Mouse (Mus musculus): ENCODE measurements around the gene St7. TPM values are rescaled to one million over a fixed set of nuclear protein-coding genes. Genes with fewer than 3 reads are reported as not detected.

Gene St7
- polyA plus RNA-seq, 1 experiment = 7.4 TPM

GRCm38 (mm10) chr6:17721706-17722105, 29.0 kb downstream of the St7 start:
- TF ChIP-seq CTCF (IDR thresholded peaks at IDR 0.05; ENCODE audit: low read depth, low read length) = no peak
- no peak for TF ChIP-seq EP300 (IDR thresholded peaks at IDR 0.05; ENCODE audit: insufficient read depth, low read depth, low read length)
- no peak for TF ChIP-seq POLR2A (IDR thresholded peaks at IDR 0.05; ENCODE audit: insufficient read depth, low read length)
- no peaks in the 10 kb centered on the region for H3K36me3 ChIP-seq (ENCODE audit: control insufficient read depth, insufficient read depth, low read length, poor library complexity, severe bottlenecking)
- H3K9me3 ChIP-seq (replicated peaks; ENCODE audit: control insufficient read depth, insufficient read depth, low read length, poor library complexity, severe bottlenecking) = no peaks in the 10 kb centered on the region
- no peaks in the 10 kb centered on the region for H3K4me1 ChIP-seq (ENCODE audit: control insufficient read depth, insufficient read depth, low read length)
- no peaks in the 10 kb centered on the region for H3K27me3 ChIP-seq (ENCODE audit: control insufficient read depth, insufficient read depth, low read length, poor library complexity, severe bottlenecking)
- H3K27ac ChIP-seq (ENCODE audit: insufficient read depth, low read length) = no peak overlapping the region
- no peak overlapping the region for H3K9ac ChIP-seq (ENCODE audit: low read depth, poor library complexity, severe bottlenecking)
- H3K4me3 ChIP-seq (ENCODE audit: low read depth, low read length) = no peak overlapping the region

- H3K27ac ChIP-seq (ENCODE audit: insufficient read depth, low read length) = no peak overlapping the region
- no peaks in the 10 kb centered on the region for H3K27me3 ChIP-seq (ENCODE audit: control insufficient read depth, insufficient read depth, low read length, poor library complexity, severe bottlenecking)
- no peak overlapping the region for H3K9ac ChIP-seq (ENCODE audit: low read depth, poor library complexity, severe bottlenecking)
- no peak overlapping the region for H3K4me3 ChIP-seq (ENCODE audit: low read depth, low read length)
- no peaks in the 10 kb centered on the region for H3K9me3 ChIP-seq (replicated peaks; ENCODE audit: control insufficient read depth, insufficient read depth, low read length, poor library complexity, severe bottlenecking)
- H3K36me3 ChIP-seq (ENCODE audit: control insufficient read depth, insufficient read depth, low read length, poor library complexity, severe bottlenecking) = no peaks in the 10 kb centered on the region
- H3K4me1 ChIP-seq (ENCODE audit: control insufficient read depth, insufficient read depth, low read length) = no peaks in the 10 kb centered on the region
- TF ChIP-seq POLR2A (IDR thresholded peaks at IDR 0.05; ENCODE audit: insufficient read depth, low read length) (no peak), CTCF (IDR thresholded peaks at IDR 0.05; ENCODE audit: low read depth, low read length) (no peak), EP300 (IDR thresholded peaks at IDR 0.05; ENCODE audit: insufficient read depth, low read depth, low read length) (no peak)
These were observed 33.2 kb downstream of the St7 start for GRCm38 (mm10) chr6:17725841-17726460.

- Histone ChIP-seq H3K9me3 (replicated peaks; ENCODE audit: control insufficient read depth, insufficient read depth, low read length, poor library complexity, severe bottlenecking) (no peaks in the 10 kb centered on the region), H3K27me3 (ENCODE audit: control insufficient read depth, insufficient read depth, low read length, poor library complexity, severe bottlenecking) (no peaks in the 10 kb centered on the region), H3K4me3 (ENCODE audit: low read depth, low read length) (no peak overlapping the region), H3K36me3 (ENCODE audit: control insufficient read depth, insufficient read depth, low read length, poor library complexity, severe bottlenecking) (no peaks in the 10 kb centered on the region), H3K4me1 (ENCODE audit: control insufficient read depth, insufficient read depth, low read length) (no peaks in the 10 kb centered on the region), H3K9ac (ENCODE audit: low read depth, poor library complexity, severe bottlenecking) (no peak overlapping the region), H3K27ac (ENCODE audit: insufficient read depth, low read length) (no peak overlapping the region)
- TF ChIP-seq CTCF (IDR thresholded peaks at IDR 0.05; ENCODE audit: low read depth, low read length) (no peak), EP300 (IDR thresholded peaks at IDR 0.05; ENCODE audit: insufficient read depth, low read depth, low read length) (no peak), POLR2A (IDR thresholded peaks at IDR 0.05; ENCODE audit: insufficient read depth, low read length) (no peak)
These were observed 34.5 kb downstream of the St7 start for GRCm38 (mm10) chr6:17727241-17727640.

- Histone ChIP-seq H3K27ac (ENCODE audit: insufficient read depth, low read length) (no peak overlapping the region), H3K9me3 (replicated peaks; ENCODE audit: control insufficient read depth, insufficient read depth, low read length, poor library complexity, severe bottlenecking) (no peaks in the 10 kb centered on the region), H3K36me3 (ENCODE audit: control insufficient read depth, insufficient read depth, low read length, poor library complexity, severe bottlenecking) (no peaks in the 10 kb centered on the region), H3K9ac (ENCODE audit: low read depth, poor library complexity, severe bottlenecking) (no peak overlapping the region), H3K4me3 (ENCODE audit: low read depth, low read length) (no peak overlapping the region), H3K27me3 (ENCODE audit: control insufficient read depth, insufficient read depth, low read length, poor library complexity, severe bottlenecking) (no peaks in the 10 kb centered on the region), H3K4me1 (ENCODE audit: control insufficient read depth, insufficient read depth, low read length) (no peaks in the 10 kb centered on the region)
- no peak for TF ChIP-seq POLR2A (IDR thresholded peaks at IDR 0.05; ENCODE audit: insufficient read depth, low read length)
- no peak for TF ChIP-seq EP300 (IDR thresholded peaks at IDR 0.05; ENCODE audit: insufficient read depth, low read depth, low read length)
- no peak for TF ChIP-seq CTCF (IDR thresholded peaks at IDR 0.05; ENCODE audit: low read depth, low read length)
These were observed 35.4 kb downstream of the St7 start for GRCm38 (mm10) chr6:17727891-17728790.

- no peaks in the 10 kb centered on the region for H3K27me3 ChIP-seq (ENCODE audit: control insufficient read depth, insufficient read depth, low read length, poor library complexity, severe bottlenecking)
- TF ChIP-seq EP300 (IDR thresholded peaks at IDR 0.05; ENCODE audit: insufficient read depth, low read depth, low read length) = no peak
- TF ChIP-seq POLR2A (IDR thresholded peaks at IDR 0.05; ENCODE audit: insufficient read depth, low read length) = no peak
- H3K9ac ChIP-seq (ENCODE audit: low read depth, poor library complexity, severe bottlenecking) = no peak overlapping the region
- H3K9me3 ChIP-seq (replicated peaks; ENCODE audit: control insufficient read depth, insufficient read depth, low read length, poor library complexity, severe bottlenecking) = no peaks in the 10 kb centered on the region
- no peaks in the 10 kb centered on the region for H3K4me1 ChIP-seq (ENCODE audit: control insufficient read depth, insufficient read depth, low read length)
- no peak overlapping the region for H3K4me3 ChIP-seq (ENCODE audit: low read depth, low read length)
- no peaks in the 10 kb centered on the region for H3K36me3 ChIP-seq (ENCODE audit: control insufficient read depth, insufficient read depth, low read length, poor library complexity, severe bottlenecking)
- no peak overlapping the region for H3K27ac ChIP-seq (ENCODE audit: insufficient read depth, low read length)
These were observed 37.4 kb downstream of the St7 start for GRCm38 (mm10) chr6:17730122-17730521.

GRCm38 (mm10) chr6:17731694-17732093, 39.0 kb downstream of the St7 start:
- H3K27me3 ChIP-seq (ENCODE audit: control insufficient read depth, insufficient read depth, low read length, poor library complexity, severe bottlenecking) = no peaks in the 10 kb centered on the region
- H3K9me3 ChIP-seq (replicated peaks; ENCODE audit: control insufficient read depth, insufficient read depth, low read length, poor library complexity, severe bottlenecking) = no peaks in the 10 kb centered on the region
- TF ChIP-seq CTCF (IDR thresholded peaks at IDR 0.05; ENCODE audit: low read depth, low read length) (no peak), EP300 (IDR thresholded peaks at IDR 0.05; ENCODE audit: insufficient read depth, low read depth, low read length) (no peak), POLR2A (IDR thresholded peaks at IDR 0.05; ENCODE audit: insufficient read depth, low read length) (no peak)
- no peak overlapping the region for H3K4me3 ChIP-seq (ENCODE audit: low read depth, low read length)
- H3K9ac ChIP-seq (ENCODE audit: low read depth, poor library complexity, severe bottlenecking) = no peak overlapping the region
- no peak overlapping the region for H3K27ac ChIP-seq (ENCODE audit: insufficient read depth, low read length)
- no peaks in the 10 kb centered on the region for H3K36me3 ChIP-seq (ENCODE audit: control insufficient read depth, insufficient read depth, low read length, poor library complexity, severe bottlenecking)
- H3K4me1 ChIP-seq (ENCODE audit: control insufficient read depth, insufficient read depth, low read length) = no peaks in the 10 kb centered on the region
